Mouse (Mus musculus): ENCODE measurements around the gene Il4.

- TF ChIP-seq EP300 (IDR thresholded peaks at IDR 0.05; ENCODE audit: insufficient read depth, low read depth, low read length) (no peak), CTCF (IDR thresholded peaks at IDR 0.05) (no peak), POLR2A (IDR thresholded peaks at IDR 0.05; ENCODE audit: insufficient read depth, low read depth, low read length) (no peak)
These were observed 9.2 kb downstream of the Il4 start for GRCm38 (mm10) chr11:53609231-53609630.
